ENCODE assay signal across 25 mouse cellular contexts in genomic region chr9:23591906-23592305, GRCm38 (mm10).
DNase-seq lines count a peak whose midpoint lies in the region; ATAC-seq and TF ChIP-seq lines count a peak whose summit lies in the region.
"Had no signal": no experiment of that assay in that cellular context is flagged by ENCODE, and none has a peak within 500 bp of the region (broad histone marks: within the 10 kb centered on the region; RNA-seq: fewer than 3 reads in every experiment).

No protein-coding gene starts in this region.

- ATAC-seq in forebrain, postnatal 0 days = no peak
- no peak for ATAC-seq in forebrain, embryonic 16.5 days
- ATAC-seq in midbrain, postnatal 0 days (ENCODE audit: low FRiP score) = no peak
- ATAC-seq in midbrain, embryonic 16.5 days = no peak
- ATAC-seq: intestine, embryonic 15.5 days; liver, postnatal 0 days; midbrain, embryonic 15.5 days had no signal

- intact Hi-C loops in left cerebral cortex, postnatal 4 days (cut with DNase I) = no loop called here

- H3K27me3 ChIP-seq in forebrain, postnatal 0 days (ENCODE audit: insufficient read depth, low read length) = no peaks in the 10 kb centered on the region
- H3K27me3 ChIP-seq in forebrain, embryonic 16.5 days (replicated peaks; ENCODE audit: control insufficient read depth, insufficient read depth, low read length) = no peaks in the 10 kb centered on the region
- H3K27me3 ChIP-seq in midbrain, postnatal 0 days (ENCODE audit: insufficient read depth, low read length) = no peaks in the 10 kb centered on the region
- no peaks in the 10 kb centered on the region for H3K27me3 ChIP-seq in midbrain, embryonic 16.5 days (ENCODE audit: control insufficient read depth, insufficient read depth, low read depth, low read length)
- H3K27me3 ChIP-seq: embryonic facial prominence, embryonic 15.5 days; heart, embryonic 15.5 days; hindbrain, embryonic 15.5 days; intestine, embryonic 15.5 days; limb, embryonic 12.5 days; megakaryocyte, embryonic 14.5 days; midbrain, embryonic 15.5 days had no signal

- no peak overlapping the region for H3K4me2 ChIP-seq in forebrain, postnatal 0 days (ENCODE audit: low read depth)
- H3K4me2 ChIP-seq in forebrain, embryonic 16.5 days (ENCODE audit: low read length) = no peak overlapping the region
- H3K4me2 ChIP-seq in midbrain, postnatal 0 days (ENCODE audit: low read depth, low read length, poor library complexity, severe bottlenecking) = no peak overlapping the region
- no peak overlapping the region for H3K4me2 ChIP-seq in midbrain, embryonic 16.5 days (ENCODE audit: low read length)
- H3K4me2 ChIP-seq: embryonic facial prominence, embryonic 15.5 days; heart, embryonic 15.5 days; hindbrain, embryonic 15.5 days; intestine, embryonic 15.5 days; limb, embryonic 12.5 days; liver, embryonic 11.5 days; midbrain, embryonic 15.5 days had no signal

- H3K36me3 ChIP-seq in forebrain, postnatal 0 days (ENCODE audit: insufficient read depth) = no peaks in the 10 kb centered on the region
- no peaks in the 10 kb centered on the region for H3K36me3 ChIP-seq in forebrain, embryonic 16.5 days (ENCODE audit: control insufficient read depth, insufficient read depth)
- H3K36me3 ChIP-seq in midbrain, postnatal 0 days (ENCODE audit: insufficient read depth, low read length) = no peaks in the 10 kb centered on the region
- H3K36me3 ChIP-seq in midbrain, embryonic 16.5 days (ENCODE audit: control insufficient read depth, insufficient read depth, low read length) = no peaks in the 10 kb centered on the region
- H3K36me3 ChIP-seq: embryonic facial prominence, embryonic 15.5 days; heart, embryonic 15.5 days; hindbrain, embryonic 15.5 days; intestine, embryonic 15.5 days; limb, embryonic 12.5 days; midbrain, embryonic 15.5 days had no signal

- TF ChIP-seq CTCF in forebrain, postnatal 0 days (IDR thresholded peaks at IDR 0.05; ENCODE audit: low read depth) = no peak
- TF ChIP-seq CTCF in midbrain, postnatal 0 days (IDR thresholded peaks at IDR 0.05) = no peak

- no peaks in the 10 kb centered on the region for H3K4me1 ChIP-seq in forebrain, postnatal 0 days (ENCODE audit: insufficient read depth)
- H3K4me1 ChIP-seq in forebrain, embryonic 16.5 days (replicated peaks; ENCODE audit: control insufficient read depth, insufficient read depth, low read length) = no peaks in the 10 kb centered on the region
- H3K4me1 ChIP-seq in midbrain, postnatal 0 days (ENCODE audit: insufficient read depth, low read length) = no peaks in the 10 kb centered on the region
- H3K4me1 ChIP-seq in midbrain, embryonic 16.5 days (ENCODE audit: control insufficient read depth, insufficient read depth, low read length) = no peaks in the 10 kb centered on the region
- H3K4me1 ChIP-seq: embryonic facial prominence, embryonic 15.5 days; heart, embryonic 15.5 days; hindbrain, embryonic 15.5 days; intestine, embryonic 15.5 days; limb, embryonic 12.5 days; megakaryocyte, embryonic 14.5 days; midbrain, embryonic 15.5 days had no signal

- H3K27ac ChIP-seq in forebrain, postnatal 0 days (ENCODE audit: low read depth, low read length) = no peak overlapping the region
- H3K27ac ChIP-seq in forebrain, embryonic 16.5 days (ENCODE audit: low read length) = no peak overlapping the region
- no peak overlapping the region for H3K27ac ChIP-seq in midbrain, postnatal 0 days (ENCODE audit: low read depth, low read length)
- H3K27ac ChIP-seq in midbrain, embryonic 16.5 days (ENCODE audit: low read length) = no peak overlapping the region
- H3K27ac ChIP-seq: embryonic facial prominence, embryonic 15.5 days; gastrocnemius, adult 2 months; heart, embryonic 15.5 days; hindbrain, embryonic 15.5 days; intestine, embryonic 15.5 days; layer of hippocampus, adult 2 months; limb, embryonic 12.5 days; midbrain, embryonic 15.5 days had no signal

- H3K9me3 ChIP-seq in forebrain, postnatal 0 days (ENCODE audit: low read length) = no peaks in the 10 kb centered on the region
- H3K9me3 ChIP-seq in forebrain, embryonic 16.5 days (ENCODE audit: control insufficient read depth, low read length) = no peaks in the 10 kb centered on the region
- H3K9me3 ChIP-seq in midbrain, postnatal 0 days (ENCODE audit: low read length) = no peaks in the 10 kb centered on the region
- no peaks in the 10 kb centered on the region for H3K9me3 ChIP-seq in midbrain, embryonic 16.5 days (replicated peaks; ENCODE audit: control insufficient read depth, low read length, poor library complexity, severe bottlenecking)
- H3K9me3 ChIP-seq: embryonic facial prominence, embryonic 15.5 days; heart, embryonic 15.5 days; hindbrain, embryonic 15.5 days; intestine, embryonic 15.5 days; limb, embryonic 12.5 days; megakaryocyte, embryonic 14.5 days; midbrain, embryonic 15.5 days had no signal

- DNase-seq in forebrain, postnatal 0 days = peak; percentile 29
- DNase-seq in left cerebral cortex, postnatal 4 days = peak; percentile 24
- no peak for DNase-seq in left cerebral cortex, adult 9 months (ENCODE audit: low spot score in 2 of 2)
- DNase-seq in midbrain, postnatal 0 days (ENCODE audit: low spot score) = peak; percentile 66
- DNase-seq in lung, postnatal 36 days = peak; percentile 9
- DNase-seq in frontal cortex, postnatal 10 days (ENCODE audit: low spot score in 2 of 2) = no peak
- DNase-seq: adrenal gland, adult 8-10 months; cerebellum, adult 8-10 months; gastrocnemius, adult 2 months; heart, postnatal 4 days; kidney, adult 9 months; liver, postnatal 0 days; thymus, adult 18-20 months; thymus, postnatal 36 days had no signal

- no peak overlapping the region for H3K9ac ChIP-seq in forebrain, postnatal 0 days
- no peak overlapping the region for H3K9ac ChIP-seq in forebrain, embryonic 16.5 days (replicated peaks; ENCODE audit: low read depth, low read length)
- H3K9ac ChIP-seq in midbrain, postnatal 0 days (replicated peaks; ENCODE audit: low read length, poor library complexity, severe bottlenecking) = no peak overlapping the region
- no peak overlapping the region for H3K9ac ChIP-seq in midbrain, embryonic 16.5 days (ENCODE audit: low read depth, low read length)
- H3K9ac ChIP-seq: embryonic facial prominence, embryonic 15.5 days; heart, embryonic 15.5 days; hindbrain, embryonic 15.5 days; intestine, embryonic 15.5 days; limb, embryonic 12.5 days; liver, postnatal 0 days; midbrain, embryonic 15.5 days had no signal

- no peak overlapping the region for H3K4me3 ChIP-seq in forebrain, postnatal 0 days (ENCODE audit: low read depth, low read length)
- H3K4me3 ChIP-seq in forebrain, embryonic 16.5 days (replicated peaks; ENCODE audit: low read length) = no peak overlapping the region
- H3K4me3 ChIP-seq in midbrain, postnatal 0 days (ENCODE audit: low read depth, low read length) = no peak overlapping the region
- no peak overlapping the region for H3K4me3 ChIP-seq in midbrain, embryonic 16.5 days (ENCODE audit: low read depth, low read length)
- H3K4me3 ChIP-seq: embryonic facial prominence, embryonic 15.5 days; gastrocnemius, adult 2 months; heart, embryonic 15.5 days; hindbrain, embryonic 15.5 days; intestine, embryonic 15.5 days; layer of hippocampus, adult 2 months; limb, embryonic 12.5 days; megakaryocyte, embryonic 14.5 days; midbrain, embryonic 15.5 days had no signal

Comparison
In these comparisons a context has a peak if more than half of its experiments do, and no peak if none do; other contexts are left out.
1. DNase-seq: peak in forebrain, postnatal 0 days (single experiment), left cerebral cortex, postnatal 4 days (single experiment), midbrain, postnatal 0 days (single experiment) and lung, postnatal 36 days (single experiment); none in left cerebral cortex, adult 9 months (0 of 2) and frontal cortex, postnatal 10 days (0 of 2).